Mouse (Mus musculus) G1E (cell line): ENCODE measurements around the gene Cacna1s.
A peak's percentile ranks its signal among the peaks of the same experiment; 100 is the strongest.

Source experiments
- CTCF ChIP-seq: IDR thresholded peaks from 2 replicates; pipeline ENCODE4 v1.5.1; 2012; ENCODE audit warnings: low read depth, low read length, inconsistent platforms, mixed read lengths
- GATA1 ChIP-seq: IDR thresholded peaks from 2 replicates; pipeline ENCODE4 v1.6.1; 2012; ENCODE audit warnings: borderline replicate concordance, low read length, inconsistent platforms, mixed read lengths
- GATA2 ChIP-seq: IDR thresholded peaks from 2 replicates; pipeline ENCODE4 v1.6.1; 2012; ENCODE audit warnings: low read depth, low read length, inconsistent platforms, borderline replicate concordance
- POLR2AphosphoS5 ChIP-seq: IDR thresholded peaks from 2 replicates; pipeline ENCODE4 v1.6.1; 2012; ENCODE audit warnings: low read depth, low read length, inconsistent platforms; ENCODE audit not compliant: insufficient replicate concordance

- TF ChIP-seq CTCF (peak; percentile 91), GATA1 (no peak), GATA2 (no peak), POLR2AphosphoS5 (no peak)
These were observed 63.6 kb downstream of the Cacna1s start for GRCm38 (mm10) chr1:136116183-136116582.
